Mouse (Mus musculus) CH12.LX (cell line): Measurements from ENCODE around the gene Epop. TPM values are rescaled to one million over a fixed set of nuclear protein-coding genes. Genes with fewer than 3 reads are reported as not detected.

ENCODE experiments used
- DNase-seq: peaks from one replicate; pipeline ENCODE4 v3.0.0-alpha.2; 2013; ENCODE audit errors: extremely low read depth
- H3K27ac ChIP-seq: 2 replicates; pipeline ENCODE4 v1.5.1; 2012; ENCODE audit warnings: low read depth, mild to moderate bottlenecking, control low read depth, moderate library complexity; ENCODE audit not compliant: insufficient read depth
- H3K27me3 ChIP-seq: replicated peaks from 2 replicates; pipeline ENCODE3; 2012; ENCODE audit warnings: inconsistent platforms
- H3K36me3 ChIP-seq, 2 experiments: replicated peaks in 1 of 2; 2 replicates each; pipeline versions ENCODE3 to v1.6.1; 2012; ENCODE audit warnings: inconsistent platforms in 1 of 2, low read length in 1 of 2, mild to moderate bottlenecking in 1 of 2, mixed read lengths in 1 of 2, moderate library complexity in 1 of 2; ENCODE audit not compliant: control insufficient read depth in 1 of 2, insufficient read depth in 1 of 2
- H3K4me1 ChIP-seq, 2 experiments: 2 replicates each; pipeline ENCODE4 v1.6.1; 2012; ENCODE audit warnings: inconsistent platforms in 1 of 2, moderate library complexity in 1 of 2; ENCODE audit not compliant: insufficient read depth in 2 of 2, control insufficient read depth in 1 of 2
- H3K4me2 ChIP-seq: 2 replicates; pipeline ENCODE4 v1.6.1; 2012; ENCODE audit warnings: low read depth, mild to moderate bottlenecking, control low read depth; ENCODE audit not compliant: poor library complexity, insufficient read depth, severe bottlenecking
- H3K4me3 ChIP-seq, 3 experiments: fragments of 150-350 bp in 1 of 3; sonication (generic) in 1 of 3; replicated peaks in 1 of 3; 2 replicates each; pipeline versions ENCODE3 to v1.5.1; 2011 to 2012; ENCODE audit warnings: low read depth in 2 of 3, low read length in 2 of 3, mild to moderate bottlenecking in 2 of 3, moderate library complexity in 2 of 3, control low read depth in 1 of 3, improper control_type of control experiment in 1 of 3, inconsistent platforms in 1 of 3, mixed read lengths in 1 of 3; ENCODE audit not compliant: poor library complexity in 1 of 3
- H3K79me2 ChIP-seq: replicated peaks from 2 replicates; pipeline ENCODE4 v1.6.1; 2012; ENCODE audit warnings: mild to moderate bottlenecking, moderate library complexity; ENCODE audit not compliant: control insufficient read depth, poor library complexity, insufficient read depth, severe bottlenecking; ENCODE audit errors: extremely low read depth
- H3K9ac ChIP-seq: 2 replicates; pipeline ENCODE4 v1.6.1; 2012; ENCODE audit warnings: low read depth, mild to moderate bottlenecking, control low read depth, moderate library complexity; ENCODE audit not compliant: insufficient read depth
- H3K9me3 ChIP-seq: replicated peaks from 2 replicates; pipeline ENCODE3; 2012; ENCODE audit warnings: low read length, inconsistent platforms, mixed read lengths
- BHLHE40 ChIP-seq: IDR thresholded peaks from 2 replicates; pipeline ENCODE4 v1.6.1; 2011; ENCODE audit warnings: mild to moderate bottlenecking, low read depth, low read length, improper control_type of control experiment
- CHD2 ChIP-seq: IDR thresholded peaks from 2 replicates; pipeline ENCODE4 v1.6.1; 2011; ENCODE audit warnings: low read length, improper control_type of control experiment
- CTCF ChIP-seq, 2 experiments: IDR thresholded peaks in 1 of 2; conservative IDR thresholded peaks in 1 of 2; 2 replicates each; pipeline ENCODE4 v1.5.1; 2011 to 2012; ENCODE audit warnings: low read depth in 2 of 2, low read length in 2 of 2, improper control_type of control experiment in 1 of 2, inconsistent platforms in 1 of 2, mild to moderate bottlenecking in 1 of 2, moderate library complexity in 1 of 2
- E2F4 ChIP-seq: IDR thresholded peaks from 2 replicates; pipeline ENCODE4 v1.6.1; 2011; ENCODE audit warnings: low read depth, low read length, improper control_type of control experiment; ENCODE audit not compliant: insufficient replicate concordance
- EP300 ChIP-seq: IDR thresholded peaks from 2 replicates; pipeline ENCODE4 v1.6.1; 2011; ENCODE audit warnings: low read length, improper control_type of control experiment
- GABPA ChIP-seq: IDR thresholded peaks from 2 replicates; pipeline ENCODE4 v1.6.1; 2012; ENCODE audit warnings: low read depth, low read length, improper control_type of control experiment, inconsistent platforms; ENCODE audit not compliant: insufficient replicate concordance
- IRF4 ChIP-seq: IDR thresholded peaks from 2 replicates; pipeline ENCODE4 v1.6.1; 2014; ENCODE audit warnings: low read depth, mild to moderate bottlenecking, inconsistent platforms, low read length, improper control_type of control experiment
- JUN ChIP-seq: IDR thresholded peaks from 2 replicates; pipeline ENCODE4 v1.6.1; 2011; ENCODE audit warnings: low read depth, mild to moderate bottlenecking, low read length, improper control_type of control experiment, moderate library complexity; ENCODE audit not compliant: insufficient read depth
- KAT2A ChIP-seq: IDR thresholded peaks from 2 replicates; pipeline ENCODE4 v1.6.1; 2012; ENCODE audit warnings: low read length, improper control_type of control experiment, inconsistent platforms; ENCODE audit not compliant: insufficient replicate concordance
- MAFK ChIP-seq: IDR thresholded peaks from 2 replicates; pipeline ENCODE4 v1.6.1; 2011; ENCODE audit warnings: low read length, improper control_type of control experiment; ENCODE audit not compliant: insufficient replicate concordance
- MAX ChIP-seq: IDR thresholded peaks from 2 replicates; pipeline ENCODE4 v1.6.1; 2011; ENCODE audit warnings: low read length, improper control_type of control experiment
- MAZ ChIP-seq: IDR thresholded peaks from 2 replicates; pipeline ENCODE4 v1.6.1; 2012; ENCODE audit warnings: low read depth, mild to moderate bottlenecking, inconsistent platforms, low read length, improper control_type of control experiment, moderate library complexity
- MEF2A ChIP-seq: IDR thresholded peaks from 2 replicates; pipeline ENCODE4 v1.6.1; 2014; ENCODE audit warnings: low read depth, mild to moderate bottlenecking, inconsistent platforms, low read length, improper control_type of control experiment, borderline replicate concordance
- MYC ChIP-seq: IDR thresholded peaks from 2 replicates; pipeline ENCODE4 v1.6.1; 2011; ENCODE audit warnings: low read depth, mild to moderate bottlenecking, improper control_type of control experiment, low read length
- NELFE ChIP-seq: IDR thresholded peaks from 2 replicates; pipeline ENCODE4 v1.6.1; 2011; ENCODE audit warnings: low read depth, low read length, improper control_type of control experiment
- NRF1 ChIP-seq: IDR thresholded peaks from 2 replicates; pipeline ENCODE4 v1.6.1; 2014; ENCODE audit warnings: low read depth, mild to moderate bottlenecking, inconsistent platforms, low read length, improper control_type of control experiment, moderate library complexity
- PAX5 ChIP-seq: IDR thresholded peaks from 2 replicates; pipeline ENCODE4 v1.6.1; 2012; ENCODE audit warnings: low read length, inconsistent platforms, mixed read lengths
- POLR2A ChIP-seq: IDR thresholded peaks from 2 replicates; pipeline ENCODE4 v1.6.1; 2011; ENCODE audit warnings: low read depth, mild to moderate bottlenecking, improper control_type of control experiment, low read length
- POLR2AphosphoS2 ChIP-seq: IDR thresholded peaks from 2 replicates; pipeline ENCODE4 v1.6.1; 2011; ENCODE audit warnings: low read depth, low read length, improper control_type of control experiment
- RAD21 ChIP-seq: IDR thresholded peaks from 2 replicates; pipeline ENCODE4 v1.6.1; 2011; ENCODE audit warnings: low read depth, mild to moderate bottlenecking, low read length, improper control_type of control experiment, moderate library complexity
- RCOR1 ChIP-seq: conservative IDR thresholded peaks from 2 replicates; pipeline ENCODE4 v1.6.1; 2012; ENCODE audit warnings: low read depth, mild to moderate bottlenecking, inconsistent platforms, low read length, improper control_type of control experiment
- SIN3A ChIP-seq: IDR thresholded peaks from 2 replicates; pipeline ENCODE4 v1.6.1; 2012; ENCODE audit warnings: low read length, improper control_type of control experiment, inconsistent platforms
- TCF12 ChIP-seq: IDR thresholded peaks from 2 replicates; pipeline ENCODE4 v1.6.1; 2014; ENCODE audit warnings: low read depth, mild to moderate bottlenecking, inconsistent platforms, low read length, improper control_type of control experiment
- UBTF ChIP-seq: IDR thresholded peaks from 2 replicates; pipeline ENCODE4 v1.6.1; 2012; ENCODE audit warnings: low read depth, mild to moderate bottlenecking, inconsistent platforms, low read length, improper control_type of control experiment, moderate library complexity
- USF1 ChIP-seq: IDR thresholded peaks from 2 replicates; pipeline ENCODE4 v1.6.1; 2014; ENCODE audit warnings: low read depth, mild to moderate bottlenecking, inconsistent platforms, low read length, improper control_type of control experiment
- ZC3H11A ChIP-seq: IDR thresholded peaks from 2 replicates; pipeline ENCODE4 v1.6.1; 2012; ENCODE audit warnings: low read depth, mild to moderate bottlenecking, inconsistent platforms, low read length, improper control_type of control experiment
- ZKSCAN1 ChIP-seq: IDR thresholded peaks from 2 replicates; pipeline ENCODE4 v1.6.1; 2012; ENCODE audit warnings: low read depth, inconsistent platforms, low read length, improper control_type of control experiment, borderline replicate concordance
- ZMIZ1 ChIP-seq: IDR thresholded peaks from 2 replicates; pipeline ENCODE4 v1.6.1; 2012; ENCODE audit warnings: low read depth, mild to moderate bottlenecking, inconsistent platforms, low read length, improper control_type of control experiment
- ZNF384 ChIP-seq: IDR thresholded peaks from 2 replicates; pipeline ENCODE4 v1.6.1; 2012; ENCODE audit warnings: low read depth, low read length, improper control_type of control experiment, inconsistent platforms
- dilution Hi-C: fragments of 300-500 bp; cut with MboI; formaldehyde crosslinking; loops from 2 replicates; pipeline ENCODE4 v1.14.3; 2020; ENCODE audit warnings: low sequenced_read_pairs; ENCODE audit not compliant: extremely low pct_unique_long_range_greater_than_20kb, extremely low pct_ligation_motif_present
- in situ Hi-C: fragments of 300-500 bp; cut with MboI; formaldehyde crosslinking; loops from 3 replicates; pipeline ENCODE4 v1.14.3; 2019; ENCODE audit warnings: low sequenced_read_pairs, low pct_ligation_motif_present, low pct_unique_long_range_greater_than_20kb, mixed read lengths
- polyA plus RNA-seq: library from polyadenylated mRNA; unstranded; fragments of >175 nt; gene quantifications from 2 replicates; pipeline ENCODE4 v1.2.1, GENCODE M21; 2012; ENCODE audit warnings: low read depth; ENCODE audit not compliant: insufficient read length
- total RNA-seq, 2 experiments: library from RNA; depleted of rRNA; stranded (reverse); fragments of 300-350 nt in 1 of 2; fragments of >200 nt in 1 of 2; gene quantifications; 2 replicates each; pipeline ENCODE4 v1.2.3; 2012 to 2014

Epop gene
- total and polyA plus RNA-seq, 3 experiments: 2.1 to 8.4 (median 4.2) TPM

DNA sequence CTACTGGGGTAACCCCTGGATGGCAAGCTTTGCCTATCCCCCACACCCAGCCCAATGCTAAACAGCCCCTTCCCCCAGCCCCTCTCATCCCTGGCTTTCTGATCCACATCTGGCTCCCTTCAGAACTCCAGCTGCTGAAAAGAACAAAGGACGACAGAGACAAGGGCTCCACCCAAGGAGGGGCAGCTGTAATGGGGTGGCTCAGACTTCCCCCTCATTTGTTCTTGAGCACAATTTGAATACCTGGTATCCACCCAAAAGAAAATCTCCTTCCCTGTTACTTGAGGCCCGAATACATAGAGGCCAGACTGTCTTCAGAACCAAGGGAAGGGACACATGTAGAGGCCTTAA lies 41.6 kb upstream of the Epop start:
- H3K36me3 ChIP-seq: peaks cover 97 to 99% of the 10 kb centered on the region in 2 experiments
- in situ Hi-C loops: no loop called here
- DNase-seq: no peak
- H3K9ac ChIP-seq: no peak overlapping the region
- H3K79me2 ChIP-seq: 0 out of 2 replicates have a peak, but pooled peaks cover 7% of the 10 kb centered on the region
- no peak overlapping the region for H3K27ac ChIP-seq
- dilution Hi-C loops: no loop called here
- no peak overlapping the region for H3K4me2 ChIP-seq
- H3K27me3 ChIP-seq: no peaks in the 10 kb centered on the region
- peaks cover 3 to 26% of the 10 kb centered on the region in 2 experiments; a peak in 1 of 4 replicates for H3K4me1 ChIP-seq
- TF ChIP-seq ZKSCAN1 (no peak), MEF2A (no peak), MAFK (no peak), BHLHE40 (no peak), POLR2AphosphoS2 (no peak), EP300 (no peak), JUN (no peak), POLR2A (no peak), CHD2 (no peak), E2F4 (no peak), RCOR1 (no peak), ZC3H11A (no peak), MAX (no peak), RAD21 (no peak), MYC (no peak), SIN3A (no peak), ZMIZ1 (no peak)
- H3K4me3 ChIP-seq: no peak overlapping the region
- H3K9me3 ChIP-seq: no peaks in the 10 kb centered on the region

DNA sequence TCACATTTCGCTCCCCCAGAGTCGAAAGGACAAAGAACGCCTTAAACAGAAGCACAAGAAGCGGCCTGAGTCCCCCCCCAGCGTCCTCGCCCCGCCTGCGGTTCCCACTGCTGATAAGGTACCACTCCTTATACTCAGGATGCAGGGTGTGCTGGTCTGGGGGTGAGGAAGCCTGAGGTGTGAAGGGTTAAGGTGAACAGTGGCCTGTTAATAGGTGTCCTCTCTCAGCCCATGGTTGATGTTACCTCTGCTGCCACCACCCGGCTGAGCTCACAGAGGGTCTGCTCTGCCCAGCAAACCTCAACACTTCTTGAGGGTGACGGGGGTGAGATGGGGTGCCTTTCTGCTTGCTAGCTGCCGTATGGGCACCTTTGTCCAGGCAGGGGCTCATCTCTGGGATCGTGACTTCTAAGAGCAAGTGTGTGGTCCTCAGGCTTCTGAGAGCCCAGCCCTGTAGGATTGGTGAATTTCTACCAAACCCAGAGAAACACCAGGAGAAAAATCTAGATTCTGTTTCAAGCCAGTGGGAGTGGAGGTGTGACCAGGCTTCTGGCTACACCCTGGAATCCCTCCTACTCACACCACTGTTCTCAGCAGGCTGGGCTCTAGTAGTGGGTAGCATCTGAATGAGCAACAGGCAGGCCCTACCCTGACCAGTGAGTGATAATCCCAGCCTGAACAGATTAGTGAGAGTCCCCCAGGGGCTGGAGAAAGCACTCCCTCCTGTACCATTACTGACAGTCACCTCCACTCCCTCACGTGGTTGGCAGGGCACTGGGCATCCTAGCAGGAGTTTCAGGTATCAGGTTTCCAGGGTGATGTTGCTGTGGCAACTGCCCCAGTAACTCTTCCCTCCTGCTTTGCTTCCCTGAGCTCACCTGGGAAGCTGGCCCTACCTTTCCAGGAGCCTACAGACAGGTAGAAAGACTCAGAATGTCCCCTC lies 41.0 kb upstream of the Epop start:
- no peak for DNase-seq
- Histone ChIP-seq H3K4me1 (peaks cover 5 to 28% of the 10 kb centered on the region in 2 experiments; a peak in 3 of 4 replicates), H3K9ac (no peak overlapping the region), H3K4me2 (no peak overlapping the region), H3K4me3 (no peak overlapping the region), H3K27ac (no peak overlapping the region), H3K9me3 (peaks cover 2% of the 10 kb centered on the region), H3K79me2 (peaks cover 14% of the 10 kb centered on the region), H3K36me3 (peaks cover 97 to 99% of the 10 kb centered on the region in 2 experiments), H3K27me3 (no peaks in the 10 kb centered on the region)
- TF ChIP-seq KAT2A (no peak), RCOR1 (no peak), UBTF (no peak), ZMIZ1 (no peak), CHD2 (no peak), NRF1 (no peak), EP300 (no peak), TCF12 (no peak), ZNF384 (no peak), BHLHE40 (no peak), POLR2A (no peak; the same call in 1 of the 2 replicates), MAZ (no peak), PAX5 (no peak), NELFE (no peak), GABPA (no peak), IRF4 (no peak), JUN (no peak), CTCF (conservative IDR thresholded peaks at IDR 0.05 in 1 of 2, IDR thresholded peaks at IDR 0.05 in 1 of 2; ENCODE audit: low read depth in 2 of 2, low read length in 2 of 2) (no peak), USF1 (no peak), POLR2AphosphoS2 (no peak)
- in situ Hi-C loops (no loop called here), dilution Hi-C loops (no loop called here)
